Mouse (Mus musculus): Measurements from ENCODE around the gene Kif3c. TPM values are rescaled to one million over a fixed set of nuclear protein-coding genes. Genes with fewer than 3 reads are reported as not detected.

Kif3c gene
- total RNA-seq, 1 experiment, result 8.8 TPM

GRCm38 (mm10) chr12:3370979-3371925, 6.3 kb downstream of the Kif3c start:
- Histone ChIP-seq H3K27ac (ENCODE audit: insufficient read depth, low read depth, low read length, poor library complexity, severe bottlenecking) (no peak overlapping the region), H3K4me1 (ENCODE audit: control insufficient read depth in 2 of 2, insufficient read depth in 2 of 2, low read length in 2 of 2, poor library complexity in 1 of 2) (0 out of 4 replicates have a peak, but pooled peaks cover 0 to 2% of the 10 kb centered on the region in 2 experiments), H3K9me3 (ENCODE audit: control insufficient read depth, insufficient read depth, low read depth, low read length) (no peaks in the 10 kb centered on the region), H3K36me3 (ENCODE audit: control insufficient read depth, insufficient read depth, low read length, poor library complexity, severe bottlenecking) (no peaks in the 10 kb centered on the region), H3K4me3 (ENCODE audit: insufficient read depth in 1 of 2, low read depth in 1 of 2, low read length in 2 of 2, poor library complexity in 1 of 2, severe bottlenecking in 1 of 2) (no peak overlapping the region), H3K9ac (ENCODE audit: insufficient read depth, low read depth, low read length, poor library complexity, severe bottlenecking) (no peak overlapping the region)
- in situ Hi-C loops (cut with MboI; ENCODE audit: low sequenced_read_pairs in 2 of 2, unreplicated experiment in 2 of 2), result no loop called here
- TF ChIP-seq ZC3H11A (IDR thresholded peaks at IDR 0.05; ENCODE audit: borderline replicate concordance, low read depth, low read length), result no peak
- no peak for TF ChIP-seq CHD2 (IDR thresholded peaks at IDR 0.05; ENCODE audit: low read depth, low read length)
- no peak for TF ChIP-seq ZNF384 (IDR thresholded peaks at IDR 0.05; ENCODE audit: low read depth, low read length)
- TF ChIP-seq MAFK (IDR thresholded peaks at IDR 0.05; ENCODE audit: insufficient read depth, low read depth, low read length), result no peak
- no peak for TF ChIP-seq HCFC1 (IDR thresholded peaks at IDR 0.05; ENCODE audit: borderline replicate concordance, insufficient read depth, low read length)
- no peak for DNase-seq (ENCODE audit: low read depth, low spot score)

- Histone ChIP-seq H3K9ac (ENCODE audit: insufficient read depth, low read depth, low read length, poor library complexity, severe bottlenecking) (no peak overlapping the region), H3K4me3 (ENCODE audit: insufficient read depth in 1 of 2, low read depth in 1 of 2, low read length in 2 of 2, poor library complexity in 1 of 2, severe bottlenecking in 1 of 2) (no peak overlapping the region), H3K27ac (ENCODE audit: insufficient read depth, low read depth, low read length, poor library complexity, severe bottlenecking) (no peak overlapping the region), H3K4me1 (ENCODE audit: control insufficient read depth in 2 of 2, insufficient read depth in 2 of 2, low read length in 2 of 2, poor library complexity in 1 of 2) (0 out of 4 replicates have a peak, but pooled peaks cover 0 to 2% of the 10 kb centered on the region in 2 experiments), H3K36me3 (ENCODE audit: control insufficient read depth, insufficient read depth, low read length, poor library complexity, severe bottlenecking) (no peaks in the 10 kb centered on the region), H3K9me3 (ENCODE audit: control insufficient read depth, insufficient read depth, low read depth, low read length) (no peaks in the 10 kb centered on the region)
- TF ChIP-seq CHD2 (IDR thresholded peaks at IDR 0.05; ENCODE audit: low read depth, low read length) (no peak), ZNF384 (IDR thresholded peaks at IDR 0.05; ENCODE audit: low read depth, low read length) (no peak), ZC3H11A (IDR thresholded peaks at IDR 0.05; ENCODE audit: borderline replicate concordance, low read depth, low read length) (no peak), HCFC1 (IDR thresholded peaks at IDR 0.05; ENCODE audit: borderline replicate concordance, insufficient read depth, low read length) (no peak), MAFK (IDR thresholded peaks at IDR 0.05; ENCODE audit: insufficient read depth, low read depth, low read length) (no peak)
- no peak for DNase-seq (ENCODE audit: low read depth, low spot score)
- in situ Hi-C loops (cut with MboI; ENCODE audit: low sequenced_read_pairs in 2 of 2, unreplicated experiment in 2 of 2), result no loop called here
Observed at GRCm38 (mm10) chr12:3371991-3372390, 7.1 kb downstream of the Kif3c start.

- Histone ChIP-seq H3K36me3 (ENCODE audit: control insufficient read depth, insufficient read depth, low read length, poor library complexity, severe bottlenecking) (no peaks in the 10 kb centered on the region), H3K4me1 (ENCODE audit: control insufficient read depth in 2 of 2, insufficient read depth in 2 of 2, low read length in 2 of 2, poor library complexity in 1 of 2) (0 out of 4 replicates have a peak, but pooled peaks cover 0 to 2% of the 10 kb centered on the region in 2 experiments), H3K27ac (ENCODE audit: insufficient read depth, low read depth, low read length, poor library complexity, severe bottlenecking) (no peak overlapping the region), H3K9ac (ENCODE audit: insufficient read depth, low read depth, low read length, poor library complexity, severe bottlenecking) (no peak overlapping the region), H3K4me3 (ENCODE audit: insufficient read depth in 1 of 2, low read depth in 1 of 2, low read length in 2 of 2, poor library complexity in 1 of 2, severe bottlenecking in 1 of 2) (no peak overlapping the region), H3K9me3 (ENCODE audit: control insufficient read depth, insufficient read depth, low read depth, low read length) (no peaks in the 10 kb centered on the region)
- in situ Hi-C loops (cut with MboI; ENCODE audit: low sequenced_read_pairs in 2 of 2, unreplicated experiment in 2 of 2), result no loop called here
- TF ChIP-seq HCFC1 (IDR thresholded peaks at IDR 0.05; ENCODE audit: borderline replicate concordance, insufficient read depth, low read length) (no peak), ZNF384 (IDR thresholded peaks at IDR 0.05; ENCODE audit: low read depth, low read length) (no peak), CHD2 (IDR thresholded peaks at IDR 0.05; ENCODE audit: low read depth, low read length) (no peak), ZC3H11A (IDR thresholded peaks at IDR 0.05; ENCODE audit: borderline replicate concordance, low read depth, low read length) (no peak), MAFK (IDR thresholded peaks at IDR 0.05; ENCODE audit: insufficient read depth, low read depth, low read length) (no peak)
- DNase-seq (ENCODE audit: low read depth, low spot score), result no peak
Observed at GRCm38 (mm10) chr12:3373566-3373965, 8.6 kb downstream of the Kif3c start.

DNA sequence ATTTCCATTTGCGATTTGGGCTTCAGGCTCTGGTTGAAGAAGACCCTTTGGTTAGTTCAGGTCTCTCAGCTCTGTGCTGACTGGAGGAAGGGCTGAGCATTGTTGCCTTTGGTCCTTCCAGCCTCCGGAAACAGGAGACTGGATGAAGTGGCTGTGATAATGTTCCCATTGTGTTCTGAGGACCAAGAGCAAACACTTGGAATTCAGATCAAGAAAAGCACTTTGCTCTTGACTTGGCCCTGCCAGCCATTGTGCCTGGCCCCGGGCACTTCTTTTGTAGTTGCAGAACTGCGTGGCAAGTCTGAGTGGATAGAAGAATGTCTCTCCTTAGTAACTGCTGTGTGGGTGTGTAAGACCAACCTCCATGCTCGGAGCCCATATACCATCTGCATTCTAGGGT, 9.6 kb downstream of the Kif3c start:
- H3K27ac ChIP-seq (ENCODE audit: insufficient read depth, low read depth, low read length, poor library complexity, severe bottlenecking), result no peak overlapping the region
- no peak for DNase-seq (ENCODE audit: low read depth, low spot score)
- 0 out of 4 replicates have a peak, but pooled peaks cover 0 to 2% of the 10 kb centered on the region in 2 experiments for H3K4me1 ChIP-seq (ENCODE audit: control insufficient read depth in 2 of 2, insufficient read depth in 2 of 2, low read length in 2 of 2, poor library complexity in 1 of 2)
- no peak overlapping the region for H3K9ac ChIP-seq (ENCODE audit: insufficient read depth, low read depth, low read length, poor library complexity, severe bottlenecking)
- no peak overlapping the region for H3K4me3 ChIP-seq (ENCODE audit: insufficient read depth in 1 of 2, low read depth in 1 of 2, low read length in 2 of 2, poor library complexity in 1 of 2, severe bottlenecking in 1 of 2)
- TF ChIP-seq MAFK (IDR thresholded peaks at IDR 0.05; ENCODE audit: insufficient read depth, low read depth, low read length) (no peak), CHD2 (IDR thresholded peaks at IDR 0.05; ENCODE audit: low read depth, low read length) (no peak), HCFC1 (IDR thresholded peaks at IDR 0.05; ENCODE audit: borderline replicate concordance, insufficient read depth, low read length) (no peak), ZNF384 (IDR thresholded peaks at IDR 0.05; ENCODE audit: low read depth, low read length) (no peak), ZC3H11A (IDR thresholded peaks at IDR 0.05; ENCODE audit: borderline replicate concordance, low read depth, low read length) (no peak)
- in situ Hi-C loops (cut with MboI; ENCODE audit: low sequenced_read_pairs in 2 of 2, unreplicated experiment in 2 of 2), result no loop called here
- H3K9me3 ChIP-seq (ENCODE audit: control insufficient read depth, insufficient read depth, low read depth, low read length), result no peaks in the 10 kb centered on the region
- H3K36me3 ChIP-seq (ENCODE audit: control insufficient read depth, insufficient read depth, low read length, poor library complexity, severe bottlenecking), result no peaks in the 10 kb centered on the region

Data from ES-E14 (cell line).